Mouse (Mus musculus): Measurements from ENCODE around the gene Kbtbd2. TPM values are rescaled to one million over a fixed set of nuclear protein-coding genes. Genes with fewer than 3 reads are reported as not detected.

Kbtbd2 gene
- polyA plus RNA-seq, 1 experiment = 5.5 TPM

DNA sequence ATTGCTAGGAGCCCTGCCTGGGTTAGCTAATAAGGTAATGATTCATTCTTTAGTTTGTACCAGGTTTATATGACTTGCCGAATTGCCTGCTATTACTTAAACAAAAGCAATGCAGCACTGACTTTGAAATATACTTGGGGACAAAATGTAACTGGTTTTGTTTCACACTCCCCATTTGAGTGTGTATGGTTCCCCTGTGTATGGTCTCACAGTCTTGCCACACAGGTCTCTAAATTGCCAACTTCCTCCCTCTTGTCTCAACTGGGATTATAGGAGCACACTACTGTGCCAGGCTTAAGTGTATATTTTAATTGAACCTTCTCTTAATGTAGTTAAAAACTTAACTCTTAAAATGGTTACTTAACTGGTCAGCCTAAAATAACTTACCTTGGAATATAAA lies 38.3 kb downstream of the Kbtbd2 start:
- Histone ChIP-seq H3K27ac (ENCODE audit: control insufficient read depth, insufficient read depth, low read depth, low read length) (no peak overlapping the region), H3K36me3 (ENCODE audit: control insufficient read depth, insufficient read depth, low read length) (peaks cover 1% of the 10 kb centered on the region; the same call in 1 of the 2 replicates), H3K27me3 (ENCODE audit: control insufficient read depth, insufficient read depth, low read length) (no peaks in the 10 kb centered on the region), H3K4me1 (ENCODE audit: control insufficient read depth, insufficient read depth, low read length) (no peaks in the 10 kb centered on the region), H3K4me3 (ENCODE audit: control insufficient read depth, low read depth, low read length) (no peak overlapping the region)
- TF ChIP-seq POLR2A (IDR thresholded peaks at IDR 0.05; ENCODE audit: control insufficient read depth, low read depth, low read length) (no peak), CTCF (IDR thresholded peaks at IDR 0.05; ENCODE audit: control insufficient read depth, insufficient read depth, insufficient replicate concordance, low read depth, low read length) (no peak)

DNA sequence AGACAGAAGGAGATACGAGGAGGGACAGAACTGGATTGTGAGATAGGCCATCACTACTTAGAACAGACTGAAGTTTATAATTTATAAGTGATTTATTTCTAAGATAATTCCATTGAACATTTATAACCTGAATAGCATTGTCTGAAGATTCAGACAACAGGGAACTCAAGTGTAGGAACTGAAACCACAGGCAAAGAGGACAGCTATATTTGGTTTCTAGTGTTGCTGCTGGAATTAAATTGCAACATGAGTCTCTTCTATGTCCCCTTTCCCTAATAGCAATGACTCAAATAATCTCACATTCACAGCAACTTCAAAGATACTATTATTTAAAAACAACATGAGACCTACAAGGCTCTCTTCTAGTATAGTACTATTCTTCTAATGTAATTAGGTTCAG lies 41.5 kb downstream of the Kbtbd2 start:
- Histone ChIP-seq H3K4me3 (ENCODE audit: control insufficient read depth, low read depth, low read length) (no peak overlapping the region), H3K4me1 (ENCODE audit: control insufficient read depth, insufficient read depth, low read length) (no peaks in the 10 kb centered on the region), H3K36me3 (ENCODE audit: control insufficient read depth, insufficient read depth, low read length) (peaks cover 1% of the 10 kb centered on the region; the same call in 1 of the 2 replicates), H3K27ac (ENCODE audit: control insufficient read depth, insufficient read depth, low read depth, low read length) (no peak overlapping the region), H3K27me3 (ENCODE audit: control insufficient read depth, insufficient read depth, low read length) (no peaks in the 10 kb centered on the region)
- TF ChIP-seq CTCF (IDR thresholded peaks at IDR 0.05; ENCODE audit: control insufficient read depth, insufficient read depth, insufficient replicate concordance, low read depth, low read length) (no peak), POLR2A (IDR thresholded peaks at IDR 0.05; ENCODE audit: control insufficient read depth, low read depth, low read length) (no peak)

DNA sequence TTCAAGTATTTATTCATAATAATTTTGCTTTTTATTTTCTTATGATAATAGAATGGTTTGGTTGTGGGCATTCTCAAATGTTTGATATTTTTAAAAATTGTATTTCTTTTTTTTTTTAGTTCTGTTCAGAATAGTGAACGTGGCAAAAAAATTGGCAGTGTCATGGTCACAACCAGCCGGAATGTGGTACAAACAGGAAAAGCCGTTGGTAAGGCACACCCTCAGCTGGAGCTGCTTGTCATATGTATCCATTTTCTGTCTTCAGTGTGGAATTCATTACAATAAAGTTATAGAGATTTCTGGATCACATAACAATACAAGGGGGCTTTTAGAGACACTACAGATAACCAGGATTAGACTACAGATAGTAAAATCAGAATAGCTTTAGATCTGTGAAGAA lies 43.9 kb downstream of the Kbtbd2 start:
- Histone ChIP-seq H3K4me1 (ENCODE audit: control insufficient read depth, insufficient read depth, low read length) (no peaks in the 10 kb centered on the region), H3K36me3 (ENCODE audit: control insufficient read depth, insufficient read depth, low read length) (peaks cover 1% of the 10 kb centered on the region; the same call in 1 of the 2 replicates), H3K27ac (ENCODE audit: control insufficient read depth, insufficient read depth, low read depth, low read length) (no peak overlapping the region), H3K27me3 (ENCODE audit: control insufficient read depth, insufficient read depth, low read length) (no peaks in the 10 kb centered on the region), H3K4me3 (ENCODE audit: control insufficient read depth, low read depth, low read length) (no peak overlapping the region)
- TF ChIP-seq CTCF (IDR thresholded peaks at IDR 0.05; ENCODE audit: control insufficient read depth, insufficient read depth, insufficient replicate concordance, low read depth, low read length) = no peak
- no peak for TF ChIP-seq POLR2A (IDR thresholded peaks at IDR 0.05; ENCODE audit: control insufficient read depth, low read depth, low read length)

DNA sequence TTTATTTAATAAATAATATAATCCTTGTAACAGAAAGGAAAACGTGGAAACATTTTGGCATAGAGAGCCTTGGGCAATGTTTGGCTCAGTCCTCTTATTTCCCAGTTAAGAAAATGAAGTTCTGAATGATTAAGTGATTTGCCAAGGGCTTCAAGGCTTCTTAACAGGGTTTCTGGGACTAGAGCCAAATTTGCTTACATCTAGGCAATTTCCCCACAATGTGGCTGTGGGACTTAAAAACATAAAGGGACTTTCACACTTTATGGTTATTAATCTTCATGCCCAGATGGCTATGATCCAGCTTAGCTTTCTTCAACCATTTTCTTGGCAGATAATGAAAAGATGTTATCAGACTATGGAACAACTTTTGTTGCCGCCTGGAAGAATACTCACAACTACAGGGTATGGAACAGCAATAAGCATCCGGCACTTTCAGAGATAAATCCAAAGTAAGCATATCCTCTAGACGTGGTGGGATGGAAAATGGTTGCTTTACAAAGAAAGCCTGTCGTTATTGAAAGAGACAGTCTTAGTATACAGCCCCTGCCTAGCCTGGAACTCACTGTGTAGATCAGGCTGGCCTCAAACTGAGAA lies 51.6 kb downstream of the Kbtbd2 start:
- Histone ChIP-seq H3K4me3 (ENCODE audit: control insufficient read depth, low read depth, low read length) (no peak overlapping the region), H3K4me1 (ENCODE audit: control insufficient read depth, insufficient read depth, low read length) (no peaks in the 10 kb centered on the region), H3K36me3 (ENCODE audit: control insufficient read depth, insufficient read depth, low read length) (no peaks in the 10 kb centered on the region), H3K27me3 (ENCODE audit: control insufficient read depth, insufficient read depth, low read length) (no peaks in the 10 kb centered on the region), H3K27ac (ENCODE audit: control insufficient read depth, insufficient read depth, low read depth, low read length) (no peak overlapping the region)
- TF ChIP-seq CTCF (IDR thresholded peaks at IDR 0.05; ENCODE audit: control insufficient read depth, insufficient read depth, insufficient replicate concordance, low read depth, low read length) = no peak
- no peak for TF ChIP-seq POLR2A (IDR thresholded peaks at IDR 0.05; ENCODE audit: control insufficient read depth, low read depth, low read length)

DNA sequence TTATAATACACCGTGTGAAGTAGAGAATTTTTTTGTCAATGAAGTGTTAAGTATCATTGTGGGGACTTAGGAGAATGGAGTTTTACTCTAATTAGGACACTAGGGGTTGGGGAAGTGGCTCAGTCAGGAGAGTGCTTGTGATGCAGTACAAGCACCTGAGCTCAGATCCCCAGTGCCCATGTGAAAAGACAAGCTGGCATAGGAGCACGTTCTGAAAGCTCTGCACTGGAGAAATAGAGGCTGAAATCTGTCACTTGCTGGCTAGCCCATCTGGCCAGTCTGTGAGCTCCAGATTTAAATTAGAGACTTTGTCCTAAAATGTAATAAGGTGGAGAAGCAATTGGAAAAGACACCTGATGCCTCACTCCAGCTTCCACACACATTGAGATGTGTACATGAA lies 65.1 kb downstream of the Kbtbd2 start:
- TF ChIP-seq CTCF (IDR thresholded peaks at IDR 0.05; ENCODE audit: control insufficient read depth, insufficient read depth, insufficient replicate concordance, low read depth, low read length) = no peak
- no peak for TF ChIP-seq POLR2A (IDR thresholded peaks at IDR 0.05; ENCODE audit: control insufficient read depth, low read depth, low read length)
- Histone ChIP-seq H3K4me1 (ENCODE audit: control insufficient read depth, insufficient read depth, low read length) (no peaks in the 10 kb centered on the region), H3K36me3 (ENCODE audit: control insufficient read depth, insufficient read depth, low read length) (peaks cover 2% of the 10 kb centered on the region; the same call in 1 of the 2 replicates), H3K27ac (ENCODE audit: control insufficient read depth, insufficient read depth, low read depth, low read length) (no peak overlapping the region), H3K27me3 (ENCODE audit: control insufficient read depth, insufficient read depth, low read length) (no peaks in the 10 kb centered on the region), H3K4me3 (ENCODE audit: control insufficient read depth, low read depth, low read length) (no peak overlapping the region)

Other genes starting within 250 kb of the Kbtbd2 start
- gene Pde1c, start 228.7 kb downstream of the Kbtbd2 start, polyA plus RNA-seq (2012; rRNA removed) = 37.1 and 54.3 TPM in 2 replicates
- gene Lsm5, start 93.1 kb downstream of the Kbtbd2 start, polyA plus RNA-seq (2012; rRNA removed) = 5.5 and 6.0 TPM in 2 replicates
- 3.6 and 4.4 TPM in 2 replicates for gene Avl9, start 82.9 kb downstream of the Kbtbd2 start, polyA plus RNA-seq (2012; rRNA removed)
- 6.0 and 10.5 TPM in 2 replicates for gene Fkbp9, start 34.2 kb upstream of the Kbtbd2 start, polyA plus RNA-seq (2012; rRNA removed)
- gene Nt5c3, start 126.1 kb upstream of the Kbtbd2 start, polyA plus RNA-seq (2012; rRNA removed) = 4.8 and 7.4 TPM in 2 replicates
- 0.75 and 0.90 TPM in 2 replicates for gene Vmn1r4, start 126.2 kb upstream of the Kbtbd2 start, polyA plus RNA-seq (2012; rRNA removed)
- gene Vmn1r5, start 172.5 kb upstream of the Kbtbd2 start, polyA plus RNA-seq (2012; rRNA removed) = 0.10 TPM in 1 of 2 replicates, not detected in the other
- 0.01 and 0.04 TPM in 2 replicates for gene Vmn1r6, start 199.4 kb upstream of the Kbtbd2 start, polyA plus RNA-seq (2012; rRNA removed)
- not detected in 2 replicates for gene Vmn1r7, start 227.5 kb upstream of the Kbtbd2 start, polyA plus RNA-seq (2012; rRNA removed)
- gene Vmn1r8, start 234.5 kb upstream of the Kbtbd2 start, polyA plus RNA-seq (2012; rRNA removed) = not detected in 2 replicates

Data from testis, adult 2 months (tissue).